Mouse (Mus musculus) lung, postnatal 14 days (tissue): Measurements from ENCODE around the gene Ms4a18.
A peak's percentile ranks its signal among the peaks of the same experiment; 100 is the strongest.

Experiments used
- DNase-seq: peaks from one replicate; pipeline ENCODE4 v3.0.0; 2021

Ms4a18 gene

DNA sequence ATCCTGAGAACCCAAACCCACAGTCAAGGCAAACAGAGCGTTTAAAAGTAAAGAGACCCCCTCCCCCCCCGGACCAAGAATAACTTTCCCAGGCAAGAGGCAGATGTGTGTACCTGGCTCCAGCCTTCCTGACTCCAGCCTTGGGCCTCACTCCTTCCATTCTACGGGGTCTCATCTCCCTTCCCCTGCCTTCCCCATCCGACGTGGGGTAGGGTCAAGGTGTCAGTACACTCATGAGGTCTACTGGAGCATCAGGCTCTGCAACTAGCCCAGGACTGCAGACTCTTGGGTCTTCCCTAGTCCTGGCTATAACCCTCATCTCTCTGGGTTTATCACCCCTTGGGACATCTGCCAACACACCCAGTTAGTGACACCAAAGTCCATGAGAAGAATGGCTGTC lies 37.6 kb downstream of the Ms4a18 start:
- DNase-seq: no peak

DNA sequence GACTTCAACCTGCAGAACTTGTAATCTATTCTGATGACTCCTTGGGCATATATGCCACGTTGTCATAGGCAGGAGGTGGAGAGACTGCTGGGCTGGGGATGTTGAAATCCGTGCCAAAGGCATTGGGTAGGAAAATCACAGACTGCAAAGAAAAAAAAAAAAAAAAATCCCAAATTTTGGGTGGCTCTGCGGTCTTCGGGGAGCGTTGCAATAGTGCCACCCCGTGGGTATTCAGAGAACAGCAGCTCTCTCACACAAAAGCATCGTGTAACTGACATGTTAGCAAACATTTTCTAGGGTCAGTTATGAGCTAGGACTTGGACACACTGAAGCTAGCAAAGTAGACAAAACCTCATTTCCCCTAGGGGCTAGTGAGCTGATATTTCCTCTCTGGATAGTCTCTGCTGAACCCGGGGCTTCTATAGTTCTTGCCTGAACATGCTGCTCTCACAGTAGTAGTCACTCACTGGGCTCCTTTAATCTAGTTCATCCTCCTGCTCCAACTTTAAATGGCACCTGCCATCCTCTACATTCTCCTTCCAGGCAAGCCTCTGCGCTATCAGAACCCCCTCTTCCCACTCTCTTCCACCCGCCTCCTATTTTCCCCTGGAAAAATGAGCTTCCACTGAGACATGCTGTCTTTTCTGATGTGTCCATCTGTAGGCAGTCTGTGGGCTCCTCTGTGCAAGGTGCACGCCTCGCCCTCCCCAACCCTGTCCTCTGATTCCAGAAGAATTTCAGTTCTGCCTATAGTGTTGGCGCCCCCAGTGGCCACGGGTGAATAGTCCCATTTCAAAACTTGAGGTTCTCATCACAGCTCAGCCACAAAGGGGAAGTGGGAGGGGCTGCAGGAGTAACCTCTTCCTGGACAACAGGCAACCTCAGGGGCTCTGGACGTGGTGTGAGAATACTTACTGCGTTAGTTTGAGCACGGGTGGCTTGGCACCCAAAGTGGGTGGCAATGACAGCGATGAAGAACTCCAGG lies 38.4 kb downstream of the Ms4a18 start:
- DNase-seq: peak; percentile 82

DNA sequence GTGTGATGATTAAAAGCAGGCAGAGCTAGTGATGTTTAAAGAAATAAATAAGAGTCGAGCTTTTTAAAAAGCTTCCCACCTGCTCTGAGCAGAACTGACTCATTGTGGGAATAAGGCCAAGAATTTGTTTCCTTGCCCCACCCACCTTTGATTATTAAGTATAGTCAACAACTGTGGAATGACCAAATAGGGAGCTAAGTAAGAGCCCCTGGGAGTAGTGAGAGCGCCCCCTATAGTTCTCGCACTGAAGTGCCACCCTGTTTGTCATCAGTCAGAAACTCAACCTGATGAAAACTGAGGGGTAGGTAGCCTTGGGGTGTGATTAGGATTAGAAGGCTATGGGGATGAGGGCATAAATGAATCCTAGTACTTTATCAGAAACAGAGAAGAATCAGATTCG lies 41.5 kb downstream of the Ms4a18 start:
- DNase-seq: peak; percentile 35

DNA sequence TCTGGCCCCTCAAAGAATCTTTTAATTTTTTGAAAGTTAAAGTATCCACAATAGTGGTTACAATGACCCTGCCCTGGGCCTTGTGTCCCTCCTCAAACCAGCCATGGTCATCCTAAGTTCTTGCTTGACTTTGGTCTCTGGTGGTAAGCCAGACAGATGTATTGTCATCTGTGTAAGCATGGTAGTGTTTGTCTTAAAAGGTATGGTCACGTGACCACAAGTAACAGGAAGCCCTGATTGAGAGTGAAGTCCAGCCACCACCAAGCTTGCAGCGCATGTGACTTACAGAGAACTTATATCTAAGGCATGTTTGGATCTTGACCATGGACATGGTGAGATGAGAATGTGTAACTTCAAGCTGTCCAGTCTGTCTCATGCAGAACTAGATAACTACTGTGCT lies 42.6 kb downstream of the Ms4a18 start:
- no peak for DNase-seq

DNA sequence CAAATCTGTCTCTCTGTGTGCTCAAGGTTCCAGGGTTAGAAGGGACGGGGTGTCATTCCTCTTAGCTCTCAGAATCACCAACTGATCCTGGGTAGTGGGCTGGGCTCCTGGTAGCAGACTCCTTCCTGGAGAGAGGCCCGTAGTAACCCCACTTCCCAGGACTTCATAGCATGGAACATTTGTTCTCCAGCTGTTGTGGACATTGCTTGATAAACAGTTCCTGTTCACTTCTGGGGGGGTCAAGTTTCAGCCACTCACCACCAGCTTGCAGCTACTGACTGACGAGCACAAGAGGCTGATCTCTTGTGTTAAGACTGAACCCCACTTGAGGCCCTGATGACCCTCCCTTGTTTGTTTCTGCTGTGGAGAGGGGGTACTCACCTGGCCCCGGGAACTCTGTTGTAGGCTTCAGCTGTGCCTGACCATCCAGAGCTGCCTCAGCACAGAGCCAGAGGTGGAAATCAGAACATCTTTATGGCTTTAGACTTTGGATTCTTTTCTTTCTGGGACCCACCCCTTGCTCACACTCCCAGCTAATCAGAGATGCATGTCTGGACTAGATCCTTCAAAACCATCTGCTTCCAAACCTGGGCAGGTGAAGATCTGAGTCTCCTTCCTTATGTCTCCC lies 43.5 kb downstream of the Ms4a18 start, which contains the start of gene Ms4a10:
TSS of gene Ms4a10 (minus strand) at position 433 of the 628 bp plus-strand sequence.
- no peak for DNase-seq

DNA sequence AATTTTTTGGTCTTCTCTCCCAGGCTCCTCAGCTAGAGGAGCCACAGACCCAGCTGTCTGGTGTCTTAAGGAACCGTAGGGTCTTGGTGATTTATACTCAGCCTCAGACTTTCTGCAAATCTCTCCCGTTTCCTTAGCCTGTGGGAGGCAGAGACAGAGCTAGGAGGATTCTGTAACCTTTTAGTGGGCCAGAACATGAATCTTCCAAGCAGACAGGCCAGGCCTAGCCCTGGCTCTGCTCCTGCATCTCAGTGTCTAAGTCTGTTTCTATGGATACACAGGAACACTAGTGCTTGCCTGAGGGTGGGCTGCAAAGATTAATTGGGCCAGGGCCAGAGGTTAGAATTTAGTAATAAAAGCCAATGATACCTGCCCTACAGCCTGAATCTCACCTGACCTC lies 44.6 kb downstream of the Ms4a18 start:
- no peak for DNase-seq

DNA sequence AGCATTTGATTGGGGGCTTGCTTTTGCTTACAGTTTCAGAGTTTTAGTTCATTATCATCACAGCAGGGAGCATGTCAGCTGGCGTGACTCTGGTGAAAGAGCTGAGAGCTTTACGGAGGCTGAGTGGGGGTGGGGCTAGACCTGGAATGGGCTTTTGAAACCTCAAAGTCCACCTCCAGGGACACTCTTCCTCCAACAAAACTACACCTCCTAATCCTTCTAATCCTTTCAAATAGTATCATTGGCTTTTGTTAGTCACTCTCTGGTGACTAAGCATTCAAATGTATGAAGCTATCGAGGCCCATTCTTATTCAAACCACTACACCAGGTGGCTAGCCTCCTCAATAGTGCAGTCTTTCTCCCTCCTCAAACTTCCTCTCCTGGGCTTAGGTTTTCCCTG lies 45.2 kb downstream of the Ms4a18 start:
- no peak for DNase-seq

DNA sequence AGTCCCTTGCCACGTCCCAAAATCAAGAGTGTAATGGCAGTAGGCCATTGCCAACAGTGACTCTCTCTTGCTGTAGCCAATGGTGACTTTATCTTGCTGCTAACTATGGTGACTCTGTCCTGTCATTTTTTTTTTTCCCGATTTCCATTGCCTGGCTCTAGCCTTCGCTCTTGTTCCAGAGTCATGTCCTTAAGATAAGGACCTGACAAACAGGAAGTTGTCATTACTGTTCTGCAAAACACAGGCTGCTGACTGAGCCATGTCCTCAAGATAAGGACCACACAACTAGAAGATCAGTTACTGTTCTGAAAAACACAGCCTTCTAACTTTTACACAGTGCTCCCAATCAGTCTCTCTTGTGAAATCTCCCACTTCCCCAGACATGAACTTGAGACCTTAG lies 47.4 kb downstream of the Ms4a18 start:
- no peak for DNase-seq

DNA sequence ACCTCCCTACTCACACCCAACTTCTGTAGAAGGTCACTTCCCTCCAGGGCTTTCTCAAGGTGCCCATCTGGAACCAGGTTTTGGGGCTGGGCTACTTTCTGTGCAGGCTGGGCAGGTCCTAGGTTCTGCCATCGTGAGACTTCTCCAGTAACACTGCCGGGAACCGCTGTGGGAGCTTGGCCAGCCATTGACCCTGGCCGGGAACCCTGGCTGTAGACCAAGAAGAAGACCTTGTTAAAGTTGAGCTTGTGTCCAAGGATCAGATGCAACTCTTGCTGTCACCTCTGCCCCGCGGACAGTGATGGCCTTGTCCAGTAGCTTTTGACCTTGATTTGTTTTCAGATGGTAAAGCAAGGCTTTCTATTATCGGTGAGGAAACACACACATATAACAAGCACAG lies 49.3 kb downstream of the Ms4a18 start:
- no peak for DNase-seq

DNA sequence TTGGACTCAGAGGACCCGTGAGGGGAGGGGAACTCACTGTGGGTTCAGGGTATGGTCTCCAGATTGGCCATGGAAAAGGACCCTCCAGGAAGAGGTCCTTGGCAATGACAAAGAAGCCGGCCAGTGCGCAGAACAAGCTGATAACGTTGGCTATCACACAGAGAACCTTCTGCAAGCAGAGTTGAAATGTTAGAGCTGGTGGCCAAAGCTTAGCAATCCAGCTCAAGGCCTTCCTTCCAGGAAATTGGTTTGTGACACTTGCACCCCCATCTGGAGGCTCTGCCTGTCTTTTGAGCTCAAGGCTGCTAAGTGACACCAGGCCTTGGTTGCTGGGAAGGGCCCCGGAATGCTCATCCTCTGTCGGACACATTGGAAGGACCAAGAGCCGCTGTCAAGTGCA lies 52.1 kb downstream of the Ms4a18 start:
- DNase-seq: no peak

DNA sequence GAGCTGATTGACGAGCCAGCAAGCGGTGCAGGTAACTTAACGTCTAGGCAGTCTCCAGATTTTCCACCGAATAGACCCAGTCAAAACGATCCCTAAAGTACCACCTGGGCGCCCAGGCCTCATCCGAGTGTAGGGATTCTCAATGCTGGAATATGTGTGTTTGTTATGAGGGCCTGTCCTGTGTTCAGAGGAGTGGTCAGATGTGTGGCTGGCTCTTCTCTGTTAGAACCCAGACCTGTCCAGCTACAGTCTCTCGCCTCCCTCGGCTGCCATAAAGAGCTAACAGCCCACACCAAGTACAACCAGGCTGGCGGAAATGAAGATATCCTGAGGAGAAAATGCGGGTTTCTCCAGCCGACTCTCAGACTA lies 57.9 kb downstream of the Ms4a18 start:
- DNase-seq: no peak

DNA sequence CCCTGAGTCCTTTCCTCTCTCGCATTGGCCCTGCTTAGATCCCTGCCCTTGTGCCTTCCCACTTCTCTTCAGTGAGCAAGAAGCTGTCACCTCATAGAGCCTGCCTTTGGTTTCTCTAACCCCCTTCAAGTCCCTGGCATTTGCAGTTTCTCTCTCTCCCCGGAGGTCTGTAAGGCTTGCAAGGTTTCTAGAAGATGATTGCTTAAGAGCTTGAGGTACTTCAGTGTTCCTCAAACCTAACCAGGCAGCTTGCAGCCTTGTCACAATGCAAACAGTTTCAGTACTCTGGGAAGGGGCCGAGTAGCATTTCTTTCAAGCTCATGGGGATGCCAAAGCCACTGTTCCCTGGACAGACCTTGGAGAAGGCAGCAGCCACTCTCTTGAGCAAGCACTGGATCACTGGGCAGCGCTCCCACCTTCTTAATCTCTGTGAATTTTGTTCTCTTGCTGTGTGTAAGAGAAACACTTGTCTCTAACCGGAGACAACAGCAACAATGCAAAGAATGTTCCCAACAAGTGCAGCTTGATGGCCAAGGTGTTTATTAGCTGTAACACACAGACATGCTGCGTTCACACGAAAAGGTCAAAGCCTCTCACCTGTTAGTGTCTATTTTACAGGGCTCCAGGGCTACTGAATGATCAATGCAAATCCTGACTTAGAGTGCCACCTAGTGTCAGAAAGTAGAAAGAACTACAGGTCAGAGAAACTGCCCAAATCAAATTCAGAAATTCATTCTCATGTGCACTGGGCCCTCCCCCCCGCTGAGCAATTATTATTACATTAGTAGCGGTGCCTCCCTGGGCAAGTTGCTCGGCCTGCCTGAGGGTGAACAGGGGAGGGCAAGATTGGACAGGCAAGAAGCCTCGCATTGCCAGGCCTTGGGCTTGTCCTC lies 58.5 kb downstream of the Ms4a18 start:
- peak; percentile 69 for DNase-seq

DNA sequence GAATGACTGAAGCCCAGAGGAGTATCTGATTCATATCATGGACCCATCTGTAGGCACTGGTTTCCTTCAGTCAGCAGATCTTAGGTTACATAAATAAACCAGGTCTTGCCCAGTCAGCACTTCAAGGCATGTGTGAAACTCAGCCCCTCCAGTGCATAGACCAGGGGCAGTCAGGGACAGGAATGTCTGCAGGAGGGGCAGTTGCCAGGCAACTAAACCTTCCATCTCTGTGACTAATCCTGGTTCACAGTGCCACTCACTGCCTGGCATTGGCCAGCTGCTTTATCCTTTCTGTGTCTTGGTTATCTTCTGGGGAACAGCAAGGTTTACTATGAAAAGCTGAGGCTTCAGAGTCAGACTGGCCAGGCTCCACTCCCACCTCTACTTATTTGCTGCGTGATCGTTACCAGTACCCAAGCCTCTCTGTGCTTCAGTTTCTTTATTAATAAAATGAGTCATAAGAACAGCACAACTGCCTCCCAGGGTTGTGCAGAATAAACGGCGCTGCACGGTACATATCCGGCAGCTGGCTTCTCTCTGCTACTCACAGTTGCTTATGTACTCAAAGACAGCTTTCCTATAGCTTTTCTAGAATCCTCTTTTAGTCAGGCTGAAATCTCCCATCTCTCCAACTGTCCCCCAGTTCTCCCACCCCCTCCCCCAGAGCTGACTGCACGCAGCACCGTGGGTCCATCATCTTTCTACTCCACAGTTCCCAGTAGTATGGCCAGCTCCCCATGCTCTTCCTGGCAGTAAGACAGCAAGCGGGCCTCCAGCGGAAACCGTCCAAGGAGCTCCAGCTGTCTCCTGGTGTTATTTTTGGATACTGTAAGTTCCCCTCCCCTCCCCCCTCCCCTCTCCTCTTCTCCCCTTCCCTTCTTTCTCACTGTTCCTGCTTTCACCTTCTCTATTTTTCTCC lies 65.6 kb downstream of the Ms4a18 start:
- no peak for DNase-seq

DNA sequence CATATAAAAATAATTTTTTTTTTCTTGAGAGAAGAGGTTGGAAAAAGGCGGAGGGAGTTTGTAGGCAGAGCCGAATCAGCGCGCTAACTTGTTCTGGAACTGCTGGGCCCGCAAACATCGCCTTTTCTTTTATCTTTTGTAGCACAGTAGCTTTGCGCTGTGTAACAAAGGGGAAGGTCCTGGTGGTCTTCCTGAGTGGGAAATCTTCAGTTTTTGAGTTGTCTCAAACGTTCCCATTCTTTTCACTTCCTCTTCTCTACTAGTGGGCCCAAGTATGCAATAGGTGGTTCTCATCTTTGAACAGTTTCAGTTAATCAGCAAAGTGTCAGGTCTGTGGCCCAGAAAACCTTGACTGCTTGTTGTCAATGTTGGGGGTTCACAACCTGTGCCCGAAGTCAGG lies 68.3 kb downstream of the Ms4a18 start:
- no peak for DNase-seq

DNA sequence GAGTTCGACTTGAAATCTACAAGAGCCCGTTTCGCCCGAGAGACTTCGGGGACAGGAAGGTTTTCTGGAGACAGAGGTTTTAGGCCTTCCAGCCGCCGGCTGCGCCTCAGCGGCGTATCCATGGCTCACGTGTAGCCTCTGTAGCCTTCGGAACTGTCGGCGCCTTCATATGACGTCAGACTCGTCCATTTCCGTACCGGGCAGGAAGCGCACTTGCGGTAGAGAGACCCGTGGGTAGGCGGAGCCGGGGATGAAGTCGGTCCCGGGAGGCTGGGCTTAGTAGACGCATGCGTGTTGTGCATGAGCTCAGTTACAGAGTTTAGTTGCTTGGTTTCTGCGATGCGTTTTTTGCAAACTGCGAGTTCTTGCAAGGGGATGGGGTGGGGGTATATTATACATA lies 68.7 kb downstream of the Ms4a18 start, which contains the start of gene Ccdc86:
TSS of gene Ccdc86 (minus strand) at position 155 of the 400 bp plus-strand sequence.
- peak; percentile 97 for DNase-seq

DNA sequence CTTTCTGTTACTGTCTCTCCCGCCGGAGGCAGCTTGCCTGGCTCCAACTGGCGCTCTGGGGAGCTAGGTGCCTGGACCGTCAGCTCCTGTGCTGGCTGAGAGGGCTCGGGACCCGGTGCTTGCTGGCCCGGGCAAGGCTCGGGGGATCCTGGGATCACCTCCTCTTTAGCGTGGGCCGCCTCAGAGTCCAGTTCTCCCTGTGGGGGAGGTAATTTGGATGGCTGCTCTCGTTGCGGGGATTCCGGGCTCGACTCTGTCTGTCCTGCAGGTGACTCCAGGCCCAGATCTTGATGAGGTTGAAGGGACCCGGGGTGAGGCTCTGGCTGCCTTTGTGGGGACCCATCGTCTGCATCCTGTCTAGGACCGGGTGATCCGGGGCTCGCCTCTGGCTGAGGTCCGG lies 69.4 kb downstream of the Ms4a18 start:
- DNase-seq: no peak

DNA sequence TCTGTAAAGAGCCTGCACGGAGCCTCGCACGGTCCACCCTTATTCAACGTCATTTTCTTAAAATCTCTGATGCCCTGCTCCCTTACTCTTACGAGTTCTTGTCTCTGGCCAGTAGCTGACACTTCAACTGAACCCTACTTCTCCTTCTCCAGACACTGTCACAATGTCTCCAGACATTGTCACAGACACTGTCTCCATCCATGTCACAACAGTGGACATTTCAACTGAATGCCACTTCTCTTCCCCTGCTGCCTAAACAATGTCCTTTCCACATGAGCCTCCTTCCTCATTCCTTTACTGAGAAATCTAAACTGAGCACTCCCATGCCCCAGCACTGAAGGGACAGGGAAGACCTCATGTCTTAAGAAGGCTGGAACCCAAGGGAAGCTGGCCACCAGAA lies 70.6 kb downstream of the Ms4a18 start:
- DNase-seq: no peak
